Mouse (Mus musculus): ENCODE results near the gene Dbp. TPM values are rescaled to one million over a fixed set of nuclear protein-coding genes. Genes with fewer than 3 reads are reported as not detected.

Gene Dbp
- polyA plus RNA-seq, 1 experiment from 2014 or later: 4.1 TPM

GRCm38 (mm10) chr7:45741308-45741707 lies 36.4 kb downstream of the Dbp start:
- no peak overlapping the region for H3K9ac ChIP-seq
- 87% methylated on average over 12 of the region's 12 CpGs for WGBS
- H3K4me3 ChIP-seq: no peak overlapping the region

GRCm38 (mm10) chr7:45741777-45742176 lies 36.9 kb downstream of the Dbp start:
- Histone ChIP-seq H3K4me3 (no peak overlapping the region), H3K4me1 (no peaks in the 10 kb centered on the region), H3K27ac (no peak overlapping the region), H3K9me3 (no peaks in the 10 kb centered on the region), H3K36me3 (no peaks in the 10 kb centered on the region), H3K4me2 (replicated peaks) (peak overlapping the region; percentile 20; the same call in 1 of the 2 replicates), H3K27me3 (replicated peaks) (no peaks in the 10 kb centered on the region; the same call in 1 of the 2 replicates), H3K9ac (no peak overlapping the region)
- 36% methylated on average over 11 of the region's 11 CpGs for WGBS
- ATAC-seq (ENCODE audit: low FRiP score, low read depth): no peak

More at GRCm38 (mm10) chr7:45741308-45741707, 36.4 kb downstream of the Dbp start:
- Histone ChIP-seq H3K4me1 (no peaks in the 10 kb centered on the region), H3K9me3 (no peaks in the 10 kb centered on the region), H3K27ac (no peak overlapping the region), H3K27me3 (replicated peaks) (no peaks in the 10 kb centered on the region; the same call in 1 of the 2 replicates), H3K4me2 (replicated peaks) (no peak overlapping the region), H3K36me3 (no peaks in the 10 kb centered on the region)
- no peak for ATAC-seq (ENCODE audit: low FRiP score, low read depth)

- Histone ChIP-seq H3K9ac (no peak overlapping the region), H3K4me3 (no peak overlapping the region), H3K36me3 (no peaks in the 10 kb centered on the region), H3K27ac (no peak overlapping the region), H3K4me2 (replicated peaks) (peak overlapping the region; percentile 20; the same call in 1 of the 2 replicates), H3K9me3 (no peaks in the 10 kb centered on the region), H3K4me1 (no peaks in the 10 kb centered on the region), H3K27me3 (replicated peaks) (no peaks in the 10 kb centered on the region; the same call in 1 of the 2 replicates)
- WGBS: 40% methylated on average over 19 of the region's 19 CpGs
- ATAC-seq (ENCODE audit: low FRiP score, low read depth): no peak
Measured at GRCm38 (mm10) chr7:45742338-45742737, 37.5 kb downstream of the Dbp start.

DNA sequence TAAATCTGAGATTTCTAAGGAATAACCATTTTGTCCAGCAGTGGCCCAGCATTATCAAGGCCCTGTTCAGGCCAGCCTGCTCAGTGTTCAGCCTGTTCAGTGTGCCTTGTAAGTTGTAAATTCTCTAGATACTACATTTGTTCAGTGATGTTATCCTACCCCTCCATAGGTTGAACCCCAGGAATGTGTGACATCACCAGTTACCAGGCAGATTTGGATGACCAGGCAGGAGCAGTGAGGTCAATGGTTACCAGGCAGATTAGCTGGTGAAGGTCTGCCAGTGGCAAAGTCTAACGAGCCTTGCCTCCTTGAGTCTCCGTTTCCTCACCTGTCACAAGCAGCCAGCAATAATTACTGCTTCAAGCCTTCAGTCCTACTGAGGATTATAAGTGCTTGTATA lies 39.5 kb downstream of the Dbp start:
- no peaks in the 10 kb centered on the region for H3K9me3 ChIP-seq
- no peaks in the 10 kb centered on the region for H3K36me3 ChIP-seq
- H3K4me1 ChIP-seq: 0 out of 2 replicates have a peak, but pooled peaks cover 8% of the 10 kb centered on the region
- H3K9ac ChIP-seq: no peak overlapping the region
- no peak overlapping the region for H3K4me3 ChIP-seq
- no peaks in the 10 kb centered on the region; the same call in 1 of the 2 replicates for H3K27me3 ChIP-seq (replicated peaks)
- ATAC-seq (ENCODE audit: low FRiP score, low read depth): no peak
- no peak overlapping the region for H3K27ac ChIP-seq
- H3K4me2 ChIP-seq (replicated peaks): no peak overlapping the region
- WGBS: 40% methylated on average over 2 of the region's 2 CpGs

- Histone ChIP-seq H3K4me2 (replicated peaks) (no peak overlapping the region), H3K9me3 (no peaks in the 10 kb centered on the region), H3K4me1 (0 out of 2 replicates have a peak, but pooled peaks cover 12% of the 10 kb centered on the region), H3K36me3 (no peaks in the 10 kb centered on the region), H3K27ac (no peak overlapping the region), H3K27me3 (replicated peaks) (no peaks in the 10 kb centered on the region), H3K9ac (no peak overlapping the region), H3K4me3 (no peak overlapping the region)
- 63% methylated on average over 6 of the region's 6 CpGs for WGBS
- ATAC-seq (ENCODE audit: low FRiP score, low read depth): no peak
Measured at GRCm38 (mm10) chr7:45746518-45746917, 41.6 kb downstream of the Dbp start.

DNA sequence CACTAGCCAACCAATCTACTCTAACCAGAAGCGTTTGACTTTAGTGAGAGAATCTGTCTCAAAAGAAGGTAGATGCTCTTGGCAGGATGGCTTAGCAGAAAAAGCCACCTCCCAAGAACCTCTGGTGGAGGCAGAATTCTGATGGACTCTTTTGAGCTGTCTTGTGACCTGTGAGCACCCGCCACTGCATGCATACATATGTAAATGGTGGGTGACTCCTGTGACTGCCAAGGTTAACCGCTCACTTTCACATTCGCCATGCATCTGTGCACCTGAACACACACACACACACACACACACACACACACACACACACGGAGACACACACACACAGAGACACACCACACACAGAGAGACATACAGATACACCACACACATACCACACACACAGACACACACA lies 42.6 kb downstream of the Dbp start:
- ATAC-seq (ENCODE audit: low FRiP score, low read depth): no peak

GRCm38 (mm10) chr7:45748110-45748509 lies 43.2 kb downstream of the Dbp start:
- H3K27ac ChIP-seq: no peak overlapping the region
- WGBS: 82% methylated on average over 7 of the region's 7 CpGs
- H3K9ac ChIP-seq: no peak overlapping the region
- no peak for ATAC-seq (ENCODE audit: low FRiP score, low read depth)
- H3K9me3 ChIP-seq: no peaks in the 10 kb centered on the region
- no peaks in the 10 kb centered on the region for H3K27me3 ChIP-seq (replicated peaks)
- H3K4me1 ChIP-seq: 0 out of 2 replicates have a peak, but pooled peaks cover 12% of the 10 kb centered on the region
- H3K4me3 ChIP-seq: no peak overlapping the region
- H3K36me3 ChIP-seq: no peaks in the 10 kb centered on the region
- H3K4me2 ChIP-seq (replicated peaks): no peak overlapping the region

More for the DNA sequence above, 42.6 kb downstream of the Dbp start:
- H3K27me3 ChIP-seq (replicated peaks): no peaks in the 10 kb centered on the region
- H3K36me3 ChIP-seq: no peaks in the 10 kb centered on the region
- H3K27ac ChIP-seq: no peak overlapping the region
- 96% methylated on average over 5 of the region's 5 CpGs for WGBS
- no peak overlapping the region for H3K4me3 ChIP-seq
- no peak overlapping the region for H3K4me2 ChIP-seq (replicated peaks)
- H3K4me1 ChIP-seq: 0 out of 2 replicates have a peak, but pooled peaks cover 12% of the 10 kb centered on the region
- no peak overlapping the region for H3K9ac ChIP-seq
- H3K9me3 ChIP-seq: no peaks in the 10 kb centered on the region

DNA sequence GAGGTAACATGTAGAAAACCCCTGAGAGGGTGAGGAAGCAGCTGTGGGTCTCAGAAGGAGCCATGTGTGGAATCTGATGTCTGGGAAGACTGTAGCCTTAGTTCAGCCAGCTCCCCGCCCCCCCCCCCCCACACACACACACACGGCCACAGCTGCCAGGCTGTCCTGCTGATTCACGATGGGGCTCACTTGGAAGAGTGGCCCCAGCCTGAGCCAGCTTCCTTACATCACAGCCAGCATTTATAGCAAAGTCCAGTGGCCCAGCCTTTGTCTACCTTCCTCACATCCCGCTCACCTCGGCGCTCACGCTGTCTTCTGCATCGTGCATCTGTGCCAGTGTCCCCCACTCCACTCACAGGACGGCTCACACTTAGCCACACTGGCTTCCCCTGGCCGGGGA lies 44.5 kb downstream of the Dbp start:
- H3K4me2 ChIP-seq (replicated peaks): peak overlapping the region; percentile 18; the same call in 1 of the 2 replicates
- no peaks in the 10 kb centered on the region for H3K9me3 ChIP-seq
- H3K4me1 ChIP-seq: 0 out of 2 replicates have a peak, but pooled peaks cover 12% of the 10 kb centered on the region
- H3K27ac ChIP-seq: no peak overlapping the region
- no peaks in the 10 kb centered on the region for H3K27me3 ChIP-seq (replicated peaks)
- H3K9ac ChIP-seq: peak overlapping the region; percentile 8; the same call in 1 of the 2 replicates
- 63% methylated on average over 8 of the region's 10 CpGs for WGBS
- no peak overlapping the region for H3K4me3 ChIP-seq
- H3K36me3 ChIP-seq: no peaks in the 10 kb centered on the region
- ATAC-seq (ENCODE audit: low FRiP score, low read depth): no peak

- Histone ChIP-seq H3K36me3 (no peaks in the 10 kb centered on the region), H3K9me3 (no peaks in the 10 kb centered on the region), H3K4me2 (replicated peaks) (no peak overlapping the region), H3K27me3 (replicated peaks) (no peaks in the 10 kb centered on the region), H3K4me3 (no peak overlapping the region), H3K27ac (no peak overlapping the region), H3K9ac (no peak overlapping the region), H3K4me1 (0 out of 2 replicates have a peak, but pooled peaks cover 12% of the 10 kb centered on the region)
- 80% methylated on average over 9 of the region's 9 CpGs for WGBS
- no peak for ATAC-seq (ENCODE audit: low FRiP score, low read depth)
Measured at GRCm38 (mm10) chr7:45750162-45750561, 45.3 kb downstream of the Dbp start.

GRCm38 (mm10) chr7:45755703-45756102 lies 50.8 kb downstream of the Dbp start:
- H3K9ac ChIP-seq: no peak overlapping the region
- ATAC-seq (ENCODE audit: low FRiP score, low read depth): no peak

GRCm38 (mm10) chr7:45759400-45759799 lies 54.5 kb downstream of the Dbp start:
- Histone ChIP-seq H3K4me2 (replicated peaks) (peak overlapping the region; percentile 51), H3K9ac (0 out of 2 replicates have a peak overlapping the region, but pooled peaks have one; percentile 26), H3K27ac (no peak overlapping the region), H3K9me3 (no peaks in the 10 kb centered on the region), H3K36me3 (no peaks in the 10 kb centered on the region), H3K4me3 (0 out of 2 replicates have a peak overlapping the region, but pooled peaks have one; percentile 13), H3K27me3 (replicated peaks) (peaks cover 27% of the 10 kb centered on the region), H3K4me1 (peaks cover 5% of the 10 kb centered on the region)
- ATAC-seq (ENCODE audit: low FRiP score, low read depth): no peak
- WGBS: 8% methylated on average over 22 of the region's 27 CpGs

More at GRCm38 (mm10) chr7:45755703-45756102, 50.8 kb downstream of the Dbp start:
- Histone ChIP-seq H3K4me2 (replicated peaks) (no peak overlapping the region), H3K27me3 (replicated peaks) (peaks cover 27% of the 10 kb centered on the region), H3K4me1 (peaks cover 5% of the 10 kb centered on the region), H3K4me3 (no peak overlapping the region), H3K9me3 (no peaks in the 10 kb centered on the region), H3K27ac (no peak overlapping the region), H3K36me3 (no peaks in the 10 kb centered on the region)
- WGBS: 55% methylated on average over 6 of the region's 6 CpGs
